Mouse (Mus musculus) stomach, embryonic 14.5 days (tissue): ENCODE results near the gene Kcnk13. TPM values are rescaled to one million over a fixed set of nuclear protein-coding genes. Genes with fewer than 3 reads are reported as not detected.

Experiments used
- ATAC-seq: fragments of 200-750 bp; cut with Nextera tagmentation; 2 replicates; pipeline ENCODE4 v1.8.0; 2017; ENCODE audit warnings: low read depth, moderate TSS enrichment; ENCODE audit not compliant: insufficient number of reproducible peaks, insufficient read depth, low FRiP score
- H3K27ac ChIP-seq: fragments of 300-500 bp; sonication (generic); 2 replicates; pipeline ENCODE4 v1.5.1; 2014; ENCODE audit warnings: mild to moderate bottlenecking, low read length, moderate library complexity, mixed read lengths
- H3K27me3 ChIP-seq: fragments of 300-500 bp; sonication (generic); 2 replicates; pipeline ENCODE4 v1.6.1; 2014; ENCODE audit warnings: low read length, control low read depth, mixed read lengths; ENCODE audit not compliant: control insufficient read depth, insufficient read depth
- H3K36me3 ChIP-seq: fragments of 300-500 bp; sonication (generic); 2 replicates; pipeline ENCODE4 v1.6.1; 2014; ENCODE audit warnings: mild to moderate bottlenecking, control low read depth, low read length, moderate library complexity, mixed read lengths; ENCODE audit not compliant: control insufficient read depth, insufficient read depth
- H3K4me1 ChIP-seq: fragments of 300-500 bp; sonication (generic); 2 replicates; pipeline ENCODE4 v1.6.1; 2014; ENCODE audit warnings: low read length, control low read depth, mixed read lengths; ENCODE audit not compliant: control insufficient read depth, insufficient read depth
- H3K4me2 ChIP-seq: fragments of 300-500 bp; sonication (generic); replicated peaks from 2 replicates; pipeline ENCODE4 v1.6.1; 2014; ENCODE audit warnings: low read depth, low read length, control low read depth
- H3K4me3 ChIP-seq: fragments of 300-500 bp; sonication (generic); 2 replicates; pipeline ENCODE4 v1.5.1; 2014; ENCODE audit warnings: low read depth, low read length, control low read depth
- H3K9ac ChIP-seq: fragments of 300-500 bp; sonication (generic); replicated peaks from 2 replicates; pipeline ENCODE4 v1.6.1; 2014; ENCODE audit warnings: low read depth, mild to moderate bottlenecking, control low read depth, low read length, moderate library complexity, mixed read lengths
- H3K9me3 ChIP-seq: fragments of 300-500 bp; sonication (generic); 2 replicates; pipeline ENCODE4 v1.6.1; 2016; ENCODE audit warnings: low read depth, low read length, control low read depth; ENCODE audit not compliant: control insufficient read depth
- WGBS: fragments of 180-500 bp; shearing (Covaris S2); extraction: QIAGEN DNeasy Blood & Tissue Kit; methylation state at CpG from one replicate; pipeline ENCODE4 v1.1.7; 2014; 5-methylcytosine and 5-hydroxymethylcytosine counted together
- polyA plus RNA-seq: library from polyadenylated mRNA; unstranded; fragments of >200 nt; fragmentation: Nextera tagmentation; extraction: Ambion mirVana; gene quantifications from 2 replicates; pipeline ENCODE4 v1.2.1, GENCODE M21; 2014

Kcnk13 gene
- polyA plus RNA-seq, 1 experiment from 2014 or later: 0.27 TPM

GRCm38 (mm10) chr12:100067477-100067876 is 103.2 kb downstream of the Kcnk13 start:
- Histone ChIP-seq H3K4me2 (no peak overlapping the region), H3K4me3 (no peak overlapping the region), H3K27ac (no peak overlapping the region), H3K36me3 (no peaks in the 10 kb centered on the region), H3K4me1 (no peaks in the 10 kb centered on the region), H3K9me3 (no peaks in the 10 kb centered on the region), H3K9ac (no peak overlapping the region), H3K27me3 (no peaks in the 10 kb centered on the region)
- 77% methylated on average over 5 of the region's 5 CpGs for WGBS
- no peak for ATAC-seq

GRCm38 (mm10) chr12:100073201-100073672 is 108.9 kb downstream of the Kcnk13 start:
- H3K36me3 ChIP-seq: no peaks in the 10 kb centered on the region
- H3K4me2 ChIP-seq: no peak overlapping the region
- H3K4me1 ChIP-seq: no peaks in the 10 kb centered on the region
- no peak overlapping the region for H3K9ac ChIP-seq
- H3K27me3 ChIP-seq: no peaks in the 10 kb centered on the region
- 58% methylated on average over 4 of the region's 4 CpGs for WGBS
- no peak; the same call in 1 of the 2 replicates for ATAC-seq
- H3K27ac ChIP-seq: no peak overlapping the region
- H3K4me3 ChIP-seq: no peak overlapping the region
- H3K9me3 ChIP-seq: no peaks in the 10 kb centered on the region

- no peaks in the 10 kb centered on the region for H3K27me3 ChIP-seq
- no peak overlapping the region for H3K4me2 ChIP-seq
- H3K36me3 ChIP-seq: no peaks in the 10 kb centered on the region
- no peak overlapping the region for H3K4me3 ChIP-seq
- ATAC-seq: no peak
- no peaks in the 10 kb centered on the region for H3K9me3 ChIP-seq
- H3K9ac ChIP-seq: no peak overlapping the region
- WGBS: 55% methylated on average over 4 of the region's 4 CpGs
- no peak overlapping the region for H3K27ac ChIP-seq
- H3K4me1 ChIP-seq: no peaks in the 10 kb centered on the region
Observed at GRCm38 (mm10) chr12:100075715-100076114, 111.4 kb downstream of the Kcnk13 start.

- no peak overlapping the region for H3K4me3 ChIP-seq
- no peak overlapping the region for H3K27ac ChIP-seq
- no peaks in the 10 kb centered on the region for H3K4me1 ChIP-seq
- WGBS: 70% methylated on average over 8 of the region's 8 CpGs
- no peaks in the 10 kb centered on the region for H3K27me3 ChIP-seq
- no peaks in the 10 kb centered on the region for H3K9me3 ChIP-seq
- no peaks in the 10 kb centered on the region for H3K36me3 ChIP-seq
- no peak for ATAC-seq
- H3K4me2 ChIP-seq: no peak overlapping the region
- H3K9ac ChIP-seq: no peak overlapping the region
Observed at GRCm38 (mm10) chr12:100079636-100080286, 115.5 kb downstream of the Kcnk13 start.

GRCm38 (mm10) chr12:100088026-100088425 is 123.7 kb downstream of the Kcnk13 start:
- H3K4me2 ChIP-seq: no peak overlapping the region
- H3K4me1 ChIP-seq: no peaks in the 10 kb centered on the region
- no peaks in the 10 kb centered on the region for H3K9me3 ChIP-seq
- no peaks in the 10 kb centered on the region for H3K36me3 ChIP-seq
- H3K9ac ChIP-seq: no peak overlapping the region
- no peak overlapping the region for H3K27ac ChIP-seq
- no peak overlapping the region for H3K4me3 ChIP-seq
- ATAC-seq: no peak
- WGBS: 90% methylated on average over 3 of the region's 3 CpGs
- no peaks in the 10 kb centered on the region for H3K27me3 ChIP-seq

GRCm38 (mm10) chr12:100089265-100089664 is 125.0 kb downstream of the Kcnk13 start:
- no peaks in the 10 kb centered on the region for H3K4me1 ChIP-seq
- no peaks in the 10 kb centered on the region for H3K36me3 ChIP-seq
- WGBS: 84% methylated on average over 5 of the region's 5 CpGs
- ATAC-seq: no peak
- H3K27me3 ChIP-seq: no peaks in the 10 kb centered on the region
- no peaks in the 10 kb centered on the region for H3K9me3 ChIP-seq
- H3K27ac ChIP-seq: no peak overlapping the region
- no peak overlapping the region for H3K4me3 ChIP-seq
- no peak overlapping the region for H3K4me2 ChIP-seq
- no peak overlapping the region for H3K9ac ChIP-seq

GRCm38 (mm10) chr12:100090750-100091149 is 126.5 kb downstream of the Kcnk13 start:
- no peak overlapping the region for H3K27ac ChIP-seq
- H3K4me1 ChIP-seq: no peaks in the 10 kb centered on the region
- no peak overlapping the region for H3K4me2 ChIP-seq
- no peak for ATAC-seq
- no peak overlapping the region for H3K4me3 ChIP-seq
- WGBS: 84% methylated on average over 4 of the region's 4 CpGs
- H3K9me3 ChIP-seq: no peaks in the 10 kb centered on the region
- H3K36me3 ChIP-seq: no peaks in the 10 kb centered on the region
- no peak overlapping the region for H3K9ac ChIP-seq
- H3K27me3 ChIP-seq: no peaks in the 10 kb centered on the region

GRCm38 (mm10) chr12:100093046-100093445 is 128.7 kb downstream of the Kcnk13 start:
- H3K9me3 ChIP-seq: no peaks in the 10 kb centered on the region
- H3K4me1 ChIP-seq: no peaks in the 10 kb centered on the region
- 88% methylated on average over 11 of the region's 11 CpGs for WGBS
- H3K36me3 ChIP-seq: no peaks in the 10 kb centered on the region
- no peak for ATAC-seq
- no peak overlapping the region for H3K4me3 ChIP-seq
- H3K27ac ChIP-seq: no peak overlapping the region
- no peak overlapping the region for H3K9ac ChIP-seq
- no peak overlapping the region for H3K4me2 ChIP-seq
- H3K27me3 ChIP-seq: no peaks in the 10 kb centered on the region
